Mouse (Mus musculus): ENCODE data around the gene Guca2b.

DNA sequence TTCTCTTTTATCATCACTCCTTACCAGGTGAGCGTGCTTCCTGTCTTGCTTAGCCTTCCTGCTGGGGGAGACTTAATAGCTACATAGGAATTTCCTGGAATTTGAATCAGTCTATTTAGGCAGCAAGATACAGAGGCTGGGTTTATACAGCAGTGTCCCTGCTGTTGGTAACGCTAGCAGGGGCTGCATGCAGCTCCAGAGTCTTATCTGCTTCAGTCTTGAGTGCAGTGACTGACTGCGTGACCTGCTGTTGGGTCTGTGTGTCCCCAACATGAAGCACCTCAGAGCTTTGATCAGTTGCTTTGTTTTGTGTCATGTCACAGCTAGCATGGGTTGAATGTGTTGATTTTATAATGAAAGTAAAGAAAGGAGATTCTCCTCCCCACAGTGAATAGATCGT lies 31.4 kb downstream of the Guca2b start:
- no peak for TF ChIP-seq POLR2A (IDR thresholded peaks at IDR 0.05; ENCODE audit: insufficient read depth, low read depth, low read length)
- no peak for TF ChIP-seq CTCF (IDR thresholded peaks at IDR 0.05; ENCODE audit: insufficient read depth, low read depth, low read length)

Measured in olfactory bulb, adult 2 months (tissue).